Mouse (Mus musculus): ENCODE results near the gene Gm10073. TPM values are rescaled to one million over a fixed set of nuclear protein-coding genes. Genes with fewer than 3 reads are reported as not detected.
A peak's percentile ranks its signal among the peaks of the same experiment; 100 is the strongest.

Gene Gm10073
- polyA plus RNA-seq, 1 experiment = 99.0 TPM

DNA sequence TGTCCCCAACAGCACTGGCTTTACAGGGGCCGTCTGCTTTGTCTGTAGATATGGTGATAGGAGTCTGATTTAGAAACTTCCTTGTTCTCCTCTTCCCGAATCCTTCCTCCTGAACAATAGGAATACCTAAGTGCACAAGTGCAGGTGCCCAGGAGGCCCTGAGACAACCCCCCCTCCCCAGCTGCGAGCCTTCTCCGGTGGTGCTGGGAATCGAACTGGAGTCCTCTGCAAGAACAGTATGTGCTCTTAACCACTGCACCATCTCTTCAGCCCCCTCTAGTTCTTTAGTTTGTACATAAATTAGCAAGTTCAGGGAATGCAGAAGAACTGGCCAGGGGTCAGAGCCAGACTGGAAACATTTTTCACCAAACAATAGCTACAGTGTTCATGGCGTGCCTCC lies 44.6 kb upstream of the Gm10073 start:
- H3K4me2 ChIP-seq (ENCODE audit: low read depth) = no peak overlapping the region
- no peak overlapping the region for H3ac ChIP-seq (ENCODE audit: control insufficient read depth, insufficient read length)
- no peaks in the 10 kb centered on the region for H3K36me3 ChIP-seq (ENCODE audit: control insufficient read depth, insufficient read depth)
- no peaks in the 10 kb centered on the region for H3K79me2 ChIP-seq (ENCODE audit: control insufficient read depth, insufficient read depth)
- TF ChIP-seq SRF (IDR thresholded peaks at IDR 0.05; ENCODE audit: control insufficient read depth, insufficient read length, low read depth) = no peak
- no peak for TF ChIP-seq REST (IDR thresholded peaks at IDR 0.05; ENCODE audit: insufficient read depth, insufficient read length)
- no peak for TF ChIP-seq E2F4 (IDR thresholded peaks at IDR 0.05; ENCODE audit: insufficient read depth)
- no peak for TF ChIP-seq CEBPB (IDR thresholded peaks at IDR 0.05; ENCODE audit: insufficient read depth, poor library complexity, severe bottlenecking)
- TF ChIP-seq USF1 (IDR thresholded peaks at IDR 0.05; ENCODE audit: low read depth) = no peak
- TF ChIP-seq TCF12 (IDR thresholded peaks at IDR 0.05; ENCODE audit: insufficient read depth, poor library complexity, severe bottlenecking) = no peak
- no peak for TF ChIP-seq MAX (IDR thresholded peaks at IDR 0.05; ENCODE audit: low read depth)
- TF ChIP-seq POLR2AphosphoS2 (IDR thresholded peaks at IDR 0.05; ENCODE audit: insufficient read length, low read depth) = no peak
- H3K27me3 ChIP-seq (ENCODE audit: control insufficient read depth, insufficient read depth, insufficient read length) = no peaks in the 10 kb centered on the region
- H3K4me3 ChIP-seq = no peak overlapping the region

DNA sequence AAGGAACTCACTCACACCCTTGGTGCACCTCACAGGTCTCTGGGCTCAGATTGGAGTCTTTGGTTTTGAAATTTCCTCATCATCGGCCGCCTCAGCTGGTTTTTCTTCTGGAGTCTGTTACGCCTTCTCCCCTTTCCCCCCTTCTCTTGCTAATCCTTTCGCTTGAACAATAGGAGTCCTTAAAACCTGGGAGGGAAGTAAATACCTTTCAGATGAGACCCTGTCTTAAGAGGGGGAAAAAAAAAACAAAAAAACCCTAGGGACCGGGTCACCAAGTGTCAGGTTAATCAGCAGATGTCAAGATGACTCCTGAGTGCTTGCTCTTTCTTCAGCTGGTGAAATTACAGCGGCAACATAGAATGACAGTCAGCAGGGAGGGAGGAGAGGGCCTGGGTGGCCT lies 43.9 kb upstream of the Gm10073 start:
- Histone ChIP-seq H3K4me2 (ENCODE audit: low read depth) (no peak overlapping the region), H3ac (ENCODE audit: control insufficient read depth, insufficient read length) (no peak overlapping the region), H3K27me3 (ENCODE audit: control insufficient read depth, insufficient read depth, insufficient read length) (no peaks in the 10 kb centered on the region), H3K4me3 (no peak overlapping the region), H3K36me3 (ENCODE audit: control insufficient read depth, insufficient read depth) (no peaks in the 10 kb centered on the region), H3K79me2 (ENCODE audit: control insufficient read depth, insufficient read depth) (no peaks in the 10 kb centered on the region)
- TF ChIP-seq MYOG (IDR thresholded peaks at IDR 0.05; ENCODE audit: control insufficient read depth in 1 of 3, insufficient read depth in 1 of 3, insufficient read length in 2 of 3, low read depth in 2 of 3) = no peak
- TF ChIP-seq CEBPB (IDR thresholded peaks at IDR 0.05; ENCODE audit: insufficient read depth, poor library complexity, severe bottlenecking) = no peak
- no peak for TF ChIP-seq USF1 (IDR thresholded peaks at IDR 0.05; ENCODE audit: low read depth)
- TF ChIP-seq POLR2AphosphoS2 (IDR thresholded peaks at IDR 0.05; ENCODE audit: insufficient read length, low read depth) = no peak

DNA sequence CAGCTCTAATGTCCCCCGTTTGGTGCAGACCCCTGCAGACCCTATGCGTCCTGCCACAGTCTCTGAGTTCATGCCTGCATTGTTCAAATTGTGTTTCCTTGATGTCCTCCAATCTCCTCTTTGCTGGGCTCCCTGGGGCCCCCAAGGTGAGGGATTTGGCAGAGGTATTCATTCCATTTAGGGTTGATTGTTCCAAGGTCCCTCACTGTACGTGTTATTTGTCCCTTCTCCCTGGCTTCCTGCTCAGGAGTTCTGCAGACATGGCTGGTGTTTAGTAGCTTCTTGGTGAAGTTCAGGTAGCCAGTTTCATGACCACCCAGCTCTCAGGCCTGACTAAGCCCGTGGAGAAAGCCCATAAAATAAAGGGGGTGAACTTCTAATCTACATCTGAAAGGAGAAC lies 43.4 kb upstream of the Gm10073 start:
- H3K27me3 ChIP-seq (ENCODE audit: control insufficient read depth, insufficient read depth, insufficient read length) = no peaks in the 10 kb centered on the region
- TF ChIP-seq CEBPB (IDR thresholded peaks at IDR 0.05; ENCODE audit: insufficient read depth, poor library complexity, severe bottlenecking) (no peak), POLR2AphosphoS2 (IDR thresholded peaks at IDR 0.05; ENCODE audit: insufficient read length, low read depth) (no peak), REST (IDR thresholded peaks at IDR 0.05; ENCODE audit: insufficient read depth, insufficient read length) (no peak), POLR2A (IDR thresholded peaks at IDR 0.05; ENCODE audit: insufficient read length, low read depth) (no peak), USF1 (IDR thresholded peaks at IDR 0.05; ENCODE audit: low read depth) (no peak), TCF12 (IDR thresholded peaks at IDR 0.05; ENCODE audit: insufficient read depth, poor library complexity, severe bottlenecking) (no peak), MYOD1 (IDR thresholded peaks at IDR 0.05; ENCODE audit: control insufficient read depth in 1 of 3, insufficient read length in 2 of 3, low read depth in 2 of 3) (no peak)
- H3K36me3 ChIP-seq (ENCODE audit: control insufficient read depth, insufficient read depth) = no peaks in the 10 kb centered on the region
- no peak overlapping the region for H3ac ChIP-seq (ENCODE audit: control insufficient read depth, insufficient read length)
- no peak overlapping the region for H3K4me2 ChIP-seq (ENCODE audit: low read depth)
- no peaks in the 10 kb centered on the region for H3K79me2 ChIP-seq (ENCODE audit: control insufficient read depth, insufficient read depth)
- H3K4me3 ChIP-seq = no peak overlapping the region

DNA sequence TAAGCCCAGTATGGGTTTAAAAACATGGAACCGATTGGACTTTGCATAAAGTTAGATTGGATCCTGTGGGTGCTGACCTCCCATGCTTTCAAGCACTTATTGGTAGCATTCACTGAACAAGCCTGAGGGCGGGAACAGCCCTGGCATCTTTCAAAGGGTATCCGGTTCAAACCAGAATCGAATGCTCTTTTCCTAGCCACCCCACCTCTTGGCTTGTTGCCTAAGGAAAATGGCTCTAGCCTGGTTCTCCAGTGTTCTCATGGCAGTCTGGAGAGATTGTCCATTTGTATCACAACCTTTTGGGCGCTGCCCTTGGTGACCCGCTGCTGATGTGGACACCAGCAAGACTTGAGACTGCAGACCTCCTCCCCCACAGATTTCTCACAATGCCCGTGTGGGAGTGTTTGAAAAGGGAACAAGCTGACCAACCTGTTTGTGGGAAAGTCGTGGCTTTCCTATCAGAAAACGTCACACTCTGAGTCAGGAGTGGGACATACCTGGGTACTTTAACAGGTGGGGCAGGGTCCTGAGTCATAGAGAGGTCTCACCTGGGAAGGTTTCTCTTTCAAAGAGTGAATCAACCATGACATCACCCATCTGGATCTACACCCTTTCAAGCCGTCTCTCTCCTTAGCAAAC lies 42.5 kb upstream of the Gm10073 start:
- H3ac ChIP-seq (ENCODE audit: control insufficient read depth, insufficient read length) = no peak overlapping the region
- TF ChIP-seq SRF (IDR thresholded peaks at IDR 0.05; ENCODE audit: control insufficient read depth, insufficient read length, low read depth) (no peak), MYOD1 (IDR thresholded peaks at IDR 0.05; ENCODE audit: control insufficient read depth in 1 of 3, insufficient read length in 2 of 3, low read depth in 2 of 3) (no peak), POLR2A (IDR thresholded peaks at IDR 0.05; ENCODE audit: insufficient read length, low read depth) (no peak), REST (IDR thresholded peaks at IDR 0.05; ENCODE audit: insufficient read depth, insufficient read length) (no peak), CEBPB (IDR thresholded peaks at IDR 0.05; ENCODE audit: insufficient read depth, poor library complexity, severe bottlenecking) (no peak), TCF3 (IDR thresholded peaks at IDR 0.05; ENCODE audit: insufficient read length, low read depth) (no peak), TCF12 (IDR thresholded peaks at IDR 0.05; ENCODE audit: insufficient read depth, poor library complexity, severe bottlenecking) (no peak), MYOG (IDR thresholded peaks at IDR 0.05; ENCODE audit: control insufficient read depth in 1 of 3, insufficient read depth in 1 of 3, insufficient read length in 2 of 3, low read depth in 2 of 3) (no peak), POLR2AphosphoS2 (IDR thresholded peaks at IDR 0.05; ENCODE audit: insufficient read length, low read depth) (no peak), USF1 (IDR thresholded peaks at IDR 0.05; ENCODE audit: low read depth) (no peak), MAX (IDR thresholded peaks at IDR 0.05; ENCODE audit: low read depth) (no peak)
- H3K36me3 ChIP-seq (ENCODE audit: control insufficient read depth, insufficient read depth) = no peaks in the 10 kb centered on the region

DNA sequence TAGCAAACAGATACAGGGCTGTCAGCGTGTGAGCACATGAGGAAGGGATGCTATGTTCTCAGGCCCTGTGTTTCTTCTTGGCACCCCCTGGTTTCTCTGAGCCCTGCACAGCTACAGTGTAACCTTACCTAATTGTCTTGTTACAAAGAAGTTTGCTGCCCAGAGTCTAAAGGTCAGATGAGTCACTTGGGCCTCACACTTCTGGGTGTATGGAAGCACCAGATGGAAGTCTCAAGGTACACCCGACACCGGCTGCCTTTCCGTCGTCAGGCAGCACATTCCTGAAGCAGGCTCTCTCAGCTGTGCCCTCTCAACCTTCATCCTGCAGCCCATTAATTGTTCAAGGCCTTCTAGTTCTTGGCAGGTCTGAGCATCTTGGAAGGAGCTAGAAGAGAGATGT lies 41.4 kb upstream of the Gm10073 start:
- Histone ChIP-seq H3K4me2 (ENCODE audit: low read depth) (no peak overlapping the region), H3K4me3 (no peak overlapping the region), H3K36me3 (ENCODE audit: control insufficient read depth, insufficient read depth) (no peaks in the 10 kb centered on the region), H3K79me2 (ENCODE audit: control insufficient read depth, insufficient read depth) (no peaks in the 10 kb centered on the region), H3ac (ENCODE audit: control insufficient read depth, insufficient read length) (no peak overlapping the region), H3K27me3 (ENCODE audit: control insufficient read depth, insufficient read depth, insufficient read length) (no peaks in the 10 kb centered on the region)
- TF ChIP-seq MYOG (IDR thresholded peaks at IDR 0.05; ENCODE audit: control insufficient read depth in 1 of 3, insufficient read depth in 1 of 3, insufficient read length in 2 of 3, low read depth in 2 of 3) (peak in 2 of 3 experiments; percentile 21 to 71), MYOD1 (IDR thresholded peaks at IDR 0.05; ENCODE audit: control insufficient read depth in 1 of 3, insufficient read length in 2 of 3, low read depth in 2 of 3) (peak in 1 of 3 experiments; percentile 67), TCF3 (IDR thresholded peaks at IDR 0.05; ENCODE audit: insufficient read length, low read depth) (peak; percentile 4), REST (IDR thresholded peaks at IDR 0.05; ENCODE audit: insufficient read depth, insufficient read length) (no peak)

More for the DNA sequence above, 42.5 kb upstream of the Gm10073 start:
- Histone ChIP-seq H3K27me3 (ENCODE audit: control insufficient read depth, insufficient read depth, insufficient read length) (no peaks in the 10 kb centered on the region), H3K79me2 (ENCODE audit: control insufficient read depth, insufficient read depth) (no peaks in the 10 kb centered on the region), H3K4me2 (ENCODE audit: low read depth) (no peak overlapping the region), H3K4me3 (no peak overlapping the region)

Measured in myocyte (in vitro differentiated cells).